Mouse (Mus musculus) T-cell, adult 2 months (primary cell): ENCODE measurements around the gene Phc2.
A peak's percentile ranks its signal among the peaks of the same experiment; 100 is the strongest.

Source experiments
- DNase-seq: peaks from one replicate; pipeline ENCODE4 v3.0.0; 2022; ENCODE audit warnings: low spot score

Phc2 gene

GRCm38 (mm10) chr4:128691195-128691594 is 36.7 kb downstream of the Phc2 start:
- no peak for DNase-seq

- no peak for DNase-seq
Observed at GRCm38 (mm10) chr4:128692149-128692925, 37.8 kb downstream of the Phc2 start.

GRCm38 (mm10) chr4:128693207-128693606 is 38.7 kb downstream of the Phc2 start:
- no peak for DNase-seq

GRCm38 (mm10) chr4:128694315-128694714 is 39.8 kb downstream of the Phc2 start:
- DNase-seq = no peak

GRCm38 (mm10) chr4:128695149-128695548 is 40.6 kb downstream of the Phc2 start:
- no peak for DNase-seq

GRCm38 (mm10) chr4:128698011-128698861 is 43.7 kb downstream of the Phc2 start:
- DNase-seq = no peak

- no peak for DNase-seq
Observed at GRCm38 (mm10) chr4:128699916-128700315, 45.4 kb downstream of the Phc2 start.

GRCm38 (mm10) chr4:128700543-128700942 is 46.0 kb downstream of the Phc2 start:
- no peak for DNase-seq

- no peak for DNase-seq
Observed at GRCm38 (mm10) chr4:128705138-128705720, 50.7 kb downstream of the Phc2 start.

GRCm38 (mm10) chr4:128706626-128707025 is 52.1 kb downstream of the Phc2 start:
- DNase-seq = no peak

GRCm38 (mm10) chr4:128707384-128707783 is 52.9 kb downstream of the Phc2 start:
- DNase-seq = no peak

GRCm38 (mm10) chr4:128709061-128709780 is 54.7 kb downstream of the Phc2 start:
- no peak for DNase-seq

- no peak for DNase-seq
Observed at GRCm38 (mm10) chr4:128709781-128710166, 55.3 kb downstream of the Phc2 start.

GRCm38 (mm10) chr4:128710286-128710685 is 55.8 kb downstream of the Phc2 start:
- no peak for DNase-seq

GRCm38 (mm10) chr4:128710800-128711199 is 56.3 kb downstream of the Phc2 start:
- no peak for DNase-seq

- peak; percentile 91 for DNase-seq
Observed at GRCm38 (mm10) chr4:128711455-128712135, 57.1 kb downstream of the Phc2 start.

GRCm38 (mm10) chr4:128712136-128712655 is 57.7 kb downstream of the Phc2 start:
- DNase-seq = no peak

GRCm38 (mm10) chr4:128712941-128713340 is 58.4 kb downstream of the Phc2 start:
- no peak for DNase-seq

GRCm38 (mm10) chr4:128715241-128716204 is 61.0 kb downstream of the Phc2 start:
- no peak for DNase-seq

GRCm38 (mm10) chr4:128716279-128716678 is 61.8 kb downstream of the Phc2 start:
- DNase-seq = no peak
